Mouse (Mus musculus): Measurements from ENCODE around the gene Naf1. TPM values are rescaled to one million over a fixed set of nuclear protein-coding genes. Genes with fewer than 3 reads are reported as not detected.

Gene Naf1
- polyA plus RNA-seq, 1 experiment: 5.6 TPM

DNA sequence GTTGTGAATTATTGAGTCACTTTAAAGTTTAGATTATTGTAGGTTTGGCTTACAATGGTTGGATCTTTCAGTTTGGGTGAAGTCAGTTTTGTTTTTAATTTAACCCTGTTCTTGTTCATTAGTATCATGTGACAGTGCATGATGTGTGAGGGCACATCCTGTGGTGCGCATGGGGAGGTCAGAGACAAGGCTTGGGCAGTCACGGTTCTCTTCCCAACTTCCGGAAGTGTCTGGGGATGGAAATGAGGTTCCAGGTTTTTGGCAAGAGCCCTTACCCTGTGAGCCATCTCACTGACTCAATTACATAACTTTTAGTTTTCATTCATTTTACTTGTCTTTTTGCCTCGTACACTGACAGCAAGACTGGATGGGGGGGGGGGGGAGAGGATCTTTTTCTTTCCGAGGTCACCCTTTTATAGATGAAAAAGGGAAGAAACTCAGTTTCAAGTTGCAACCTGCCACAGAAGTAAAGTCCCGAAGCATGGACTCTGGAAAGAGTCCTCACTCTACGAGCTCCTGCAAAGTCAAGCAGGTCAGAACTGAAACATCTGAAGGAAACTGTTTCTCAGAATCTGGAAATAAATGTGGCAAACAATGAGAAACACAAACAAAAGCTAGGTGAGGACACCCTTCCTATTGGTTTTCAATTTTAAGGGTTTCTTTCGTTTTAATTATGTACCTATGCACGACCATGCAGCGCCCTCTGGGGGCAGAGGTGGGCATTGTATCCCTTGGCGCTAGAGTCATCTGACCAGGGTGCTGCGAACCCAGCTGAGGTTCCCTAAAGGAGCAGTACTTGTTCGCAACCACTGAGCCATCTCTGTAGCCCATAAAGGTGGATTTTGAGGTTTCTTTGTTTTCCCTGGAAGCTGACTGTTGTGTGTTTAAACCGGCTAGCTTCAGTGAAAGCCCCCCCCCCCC, 53.9 kb downstream of the Naf1 start:
- Histone ChIP-seq H3K27me3 (ENCODE audit: control insufficient read depth, insufficient read depth, low read length) (no peaks in the 10 kb centered on the region), H3K4me1 (replicated peaks; ENCODE audit: control insufficient read depth, insufficient read depth, low read length) (no peaks in the 10 kb centered on the region), H3K36me3 (ENCODE audit: control insufficient read depth, insufficient read depth, low read length) (no peaks in the 10 kb centered on the region), H3K27ac (ENCODE audit: control insufficient read depth, insufficient read depth, low read length) (no peak overlapping the region), H3K4me3 (ENCODE audit: control insufficient read depth, insufficient read depth, low read length) (no peak overlapping the region)
- TF ChIP-seq POLR2A (IDR thresholded peaks at IDR 0.05; ENCODE audit: control insufficient read depth, extremely low read depth, insufficient read depth, low read length, poor library complexity) (no peak), CTCF (IDR thresholded peaks at IDR 0.05; ENCODE audit: borderline replicate concordance, control insufficient read depth, extremely low read depth, insufficient read depth, low read length, poor library complexity) (no peak)
- WGBS: 60% methylated on average over 14 of the region's 14 CpGs
- DNase-seq: peak; percentile 22

DNA sequence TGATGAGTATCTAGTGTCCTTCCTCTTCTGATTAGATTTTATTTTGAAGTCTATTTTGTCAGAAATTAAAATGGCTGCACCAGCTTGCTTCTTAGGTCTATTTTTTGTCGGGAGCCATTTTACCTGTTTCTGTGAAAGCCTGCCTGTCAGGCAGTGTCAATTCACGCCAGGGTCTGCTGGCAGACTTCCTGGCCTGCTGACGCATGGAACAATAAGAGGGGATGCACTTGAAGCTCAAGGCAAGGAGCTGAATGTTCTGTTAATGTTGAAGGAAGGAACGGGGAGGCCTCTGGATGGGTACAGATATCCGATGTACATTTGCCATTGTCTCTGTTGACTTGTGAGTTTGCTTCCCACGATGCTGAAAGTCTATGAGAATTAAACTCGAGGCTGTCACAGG, 56.0 kb downstream of the Naf1 start:
- Histone ChIP-seq H3K27ac (ENCODE audit: control insufficient read depth, insufficient read depth, low read length) (no peak overlapping the region), H3K36me3 (ENCODE audit: control insufficient read depth, insufficient read depth, low read length) (no peaks in the 10 kb centered on the region), H3K4me3 (ENCODE audit: control insufficient read depth, insufficient read depth, low read length) (no peak overlapping the region), H3K27me3 (ENCODE audit: control insufficient read depth, insufficient read depth, low read length) (no peaks in the 10 kb centered on the region), H3K4me1 (replicated peaks; ENCODE audit: control insufficient read depth, insufficient read depth, low read length) (no peaks in the 10 kb centered on the region)
- DNase-seq: no peak
- 56% methylated on average over 7 of the region's 7 CpGs for whole genome bisulfite sequencing
- TF ChIP-seq POLR2A (IDR thresholded peaks at IDR 0.05; ENCODE audit: control insufficient read depth, extremely low read depth, insufficient read depth, low read length, poor library complexity): no peak
- no peak for TF ChIP-seq CTCF (IDR thresholded peaks at IDR 0.05; ENCODE audit: borderline replicate concordance, control insufficient read depth, extremely low read depth, insufficient read depth, low read length, poor library complexity)

DNA sequence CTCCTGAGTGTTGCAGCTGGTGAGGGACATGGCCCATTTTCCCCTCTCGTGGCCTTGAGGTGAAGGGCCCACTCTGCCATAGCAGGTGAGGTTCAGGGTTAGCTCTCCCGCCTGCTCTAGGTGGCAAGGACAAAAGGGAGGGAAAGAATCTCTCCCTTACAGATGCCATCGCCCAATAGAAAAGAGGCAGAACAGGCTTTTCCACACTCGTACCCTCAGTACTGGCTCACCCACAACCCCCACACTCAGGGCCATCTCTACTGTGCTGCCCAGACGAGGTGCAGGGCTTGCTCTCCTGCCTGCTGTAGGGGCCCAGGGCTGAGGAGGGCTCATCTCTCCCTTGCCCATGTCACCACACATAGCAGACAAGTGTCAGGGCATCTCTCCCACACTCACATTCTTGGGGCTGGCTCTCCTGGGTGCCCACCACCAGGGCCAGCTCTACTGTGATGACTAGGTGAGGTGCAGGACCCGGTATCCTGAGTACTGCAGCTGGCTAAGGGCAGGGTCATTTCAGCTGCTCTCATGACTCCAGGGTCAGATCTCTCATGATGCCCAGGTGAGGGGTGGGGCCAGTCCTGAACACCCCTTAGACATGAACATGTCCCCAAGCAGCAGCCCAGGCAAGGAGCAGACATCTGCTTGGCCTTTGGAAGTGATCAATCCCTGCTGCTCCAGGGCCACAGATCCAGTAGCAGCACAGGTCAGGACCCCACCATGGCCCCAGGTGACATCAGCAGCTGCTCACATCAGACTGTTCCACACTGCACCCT, 57.9 kb downstream of the Naf1 start:
- Histone ChIP-seq H3K27me3 (ENCODE audit: control insufficient read depth, insufficient read depth, low read length) (no peaks in the 10 kb centered on the region), H3K4me1 (replicated peaks; ENCODE audit: control insufficient read depth, insufficient read depth, low read length) (no peaks in the 10 kb centered on the region), H3K27ac (ENCODE audit: control insufficient read depth, insufficient read depth, low read length) (no peak overlapping the region), H3K36me3 (ENCODE audit: control insufficient read depth, insufficient read depth, low read length) (no peaks in the 10 kb centered on the region), H3K4me3 (ENCODE audit: control insufficient read depth, insufficient read depth, low read length) (no peak overlapping the region)
- no peak for DNase-seq
- 85% methylated on average over 6 of the region's 6 CpGs for WGBS
- TF ChIP-seq CTCF (IDR thresholded peaks at IDR 0.05; ENCODE audit: borderline replicate concordance, control insufficient read depth, extremely low read depth, insufficient read depth, low read length, poor library complexity): no peak
- no peak for TF ChIP-seq POLR2A (IDR thresholded peaks at IDR 0.05; ENCODE audit: control insufficient read depth, extremely low read depth, insufficient read depth, low read length, poor library complexity)

DNA sequence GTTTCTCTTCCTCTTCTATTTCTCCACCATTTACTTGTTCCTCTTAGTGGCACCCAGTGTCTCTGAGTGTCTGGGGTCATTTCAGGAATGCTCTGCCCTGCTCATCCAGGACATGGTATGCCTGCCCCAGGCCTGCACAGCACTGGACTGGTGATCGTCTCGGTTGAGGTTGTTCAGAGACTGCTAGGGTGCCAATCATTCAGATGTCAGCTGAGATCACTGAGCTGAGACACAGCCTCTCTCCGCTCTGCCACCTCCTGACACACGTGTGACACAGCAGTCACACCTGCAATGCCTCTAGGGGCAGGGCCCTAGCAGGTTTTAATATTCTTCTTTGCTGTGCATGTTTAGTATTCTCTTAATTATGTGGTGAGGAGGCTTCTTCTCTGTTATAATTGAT, 58.5 kb downstream of the Naf1 start:
- DNase-seq: no peak
- 78% methylated on average over 4 of the region's 4 CpGs for WGBS
- H3K36me3 ChIP-seq (ENCODE audit: control insufficient read depth, insufficient read depth, low read length): no peaks in the 10 kb centered on the region
- no peaks in the 10 kb centered on the region for H3K27me3 ChIP-seq (ENCODE audit: control insufficient read depth, insufficient read depth, low read length)
- no peak for TF ChIP-seq POLR2A (IDR thresholded peaks at IDR 0.05; ENCODE audit: control insufficient read depth, extremely low read depth, insufficient read depth, low read length, poor library complexity)
- TF ChIP-seq CTCF (IDR thresholded peaks at IDR 0.05; ENCODE audit: borderline replicate concordance, control insufficient read depth, extremely low read depth, insufficient read depth, low read length, poor library complexity): no peak
- H3K4me1 ChIP-seq (replicated peaks; ENCODE audit: control insufficient read depth, insufficient read depth, low read length): no peaks in the 10 kb centered on the region
- H3K4me3 ChIP-seq (ENCODE audit: control insufficient read depth, insufficient read depth, low read length): no peak overlapping the region
- no peak overlapping the region for H3K27ac ChIP-seq (ENCODE audit: control insufficient read depth, insufficient read depth, low read length)

DNA sequence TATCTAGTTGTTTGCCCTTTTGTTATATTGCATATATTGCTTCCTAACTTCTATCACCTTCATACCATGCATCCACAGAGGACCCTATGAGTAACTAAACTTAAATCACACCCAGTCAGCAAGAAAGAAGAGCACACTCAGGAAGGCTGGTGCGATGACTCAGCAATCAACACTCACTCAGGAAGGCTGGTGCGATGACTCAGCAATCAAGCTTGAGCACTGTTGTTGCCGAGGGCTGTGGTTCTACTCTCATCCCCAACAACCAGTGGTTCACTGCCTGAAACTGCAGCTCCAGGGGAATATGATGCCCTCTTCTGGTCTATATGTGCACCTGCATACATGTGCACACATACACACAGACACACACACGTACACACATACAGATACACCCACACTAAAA, 73.7 kb downstream of the Naf1 start:
- Histone ChIP-seq H3K27me3 (ENCODE audit: control insufficient read depth, insufficient read depth, low read length) (no peaks in the 10 kb centered on the region), H3K4me3 (ENCODE audit: control insufficient read depth, insufficient read depth, low read length) (no peak overlapping the region), H3K36me3 (ENCODE audit: control insufficient read depth, insufficient read depth, low read length) (no peaks in the 10 kb centered on the region), H3K4me1 (replicated peaks; ENCODE audit: control insufficient read depth, insufficient read depth, low read length) (no peaks in the 10 kb centered on the region), H3K27ac (ENCODE audit: control insufficient read depth, insufficient read depth, low read length) (no peak overlapping the region)
- no peak for DNase-seq
- 77% methylated on average over 4 of the region's 4 CpGs for WGBS
- TF ChIP-seq CTCF (IDR thresholded peaks at IDR 0.05; ENCODE audit: borderline replicate concordance, control insufficient read depth, extremely low read depth, insufficient read depth, low read length, poor library complexity) (no peak), POLR2A (IDR thresholded peaks at IDR 0.05; ENCODE audit: control insufficient read depth, extremely low read depth, insufficient read depth, low read length, poor library complexity) (no peak)

DNA sequence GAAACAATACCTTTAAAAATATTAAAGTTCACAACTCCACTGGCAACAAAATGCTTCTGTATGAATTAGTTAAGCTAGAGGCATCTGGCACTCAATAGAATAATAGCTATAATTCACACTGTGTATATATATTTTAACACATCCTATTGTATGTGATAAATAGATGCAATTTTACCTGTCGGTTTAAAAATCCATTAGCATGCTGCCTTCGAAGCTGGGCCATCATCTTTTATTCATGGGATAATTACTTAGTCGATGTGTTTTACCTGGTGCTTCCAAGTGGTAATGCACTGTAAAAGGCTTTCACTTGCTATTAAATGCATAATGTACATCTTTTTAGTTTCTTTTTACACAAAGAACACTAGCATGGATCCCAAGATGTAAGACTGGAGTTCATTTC, 76.2 kb downstream of the Naf1 start:
- TF ChIP-seq CTCF (IDR thresholded peaks at IDR 0.05; ENCODE audit: borderline replicate concordance, control insufficient read depth, extremely low read depth, insufficient read depth, low read length, poor library complexity): no peak
- no peak for TF ChIP-seq POLR2A (IDR thresholded peaks at IDR 0.05; ENCODE audit: control insufficient read depth, extremely low read depth, insufficient read depth, low read length, poor library complexity)
- Histone ChIP-seq H3K4me1 (replicated peaks; ENCODE audit: control insufficient read depth, insufficient read depth, low read length) (no peaks in the 10 kb centered on the region), H3K36me3 (ENCODE audit: control insufficient read depth, insufficient read depth, low read length) (no peaks in the 10 kb centered on the region), H3K27ac (ENCODE audit: control insufficient read depth, insufficient read depth, low read length) (no peak overlapping the region), H3K27me3 (ENCODE audit: control insufficient read depth, insufficient read depth, low read length) (no peaks in the 10 kb centered on the region), H3K4me3 (ENCODE audit: control insufficient read depth, insufficient read depth, low read length) (no peak overlapping the region)
- 86% methylated on average over 3 of the region's 3 CpGs for WGBS
- no peak for DNase-seq

Other genes starting within 250 kb of the Naf1 start
- gene Npy5r, start 172.1 kb upstream of the Naf1 start, polyA plus RNA-seq (2012; rRNA removed): 0.06 TPM in 1 of 2 replicates, not detected in the other
- 0.77 and 1.1 TPM in 2 replicates for gene Npy1r, start 163.0 kb upstream of the Naf1 start, polyA plus RNA-seq (2012; rRNA removed)

Data from thymus, adult 2 months (tissue).